Mouse (Mus musculus) neural tube, embryonic 11.5 days (tissue): Measurements from ENCODE around the gene Ccdc136. TPM values are rescaled to one million over a fixed set of nuclear protein-coding genes. Genes with fewer than 3 reads are reported as not detected.

Experiments used
- ATAC-seq: fragments of 200-750 bp; cut with Nextera tagmentation; 2 replicates; pipeline ENCODE4 v1.8.0; 2017; ENCODE audit warnings: moderate number of reproducible peaks, mild to moderate bottlenecking, moderate TSS enrichment, moderate library complexity; ENCODE audit not compliant: insufficient read depth, low FRiP score, low TSS enrichment
- DNase-seq: peaks from one replicate; pipeline ENCODE4 v3.0.0-alpha.2; 2015; ENCODE audit warnings: low spot score
- H3K27ac ChIP-seq: fragments of 300-500 bp; sonication (generic); 2 replicates; pipeline ENCODE4 v1.5.1; 2014; ENCODE audit warnings: low read depth, mild to moderate bottlenecking, low read length
- H3K27me3 ChIP-seq: fragments of 300-500 bp; sonication (generic); 2 replicates; pipeline ENCODE4 v1.6.1; 2014; ENCODE audit warnings: mild to moderate bottlenecking, low read length, mixed read lengths; ENCODE audit not compliant: control insufficient read depth, insufficient read depth
- H3K36me3 ChIP-seq: fragments of 300-500 bp; sonication (generic); 2 replicates; pipeline ENCODE4 v1.6.1; 2014; ENCODE audit warnings: mild to moderate bottlenecking, low read length, moderate library complexity, mixed read lengths; ENCODE audit not compliant: control insufficient read depth, insufficient read depth
- H3K4me1 ChIP-seq: fragments of 300-500 bp; sonication (generic); 2 replicates; pipeline ENCODE4 v1.6.1; 2014; ENCODE audit warnings: low read length, mixed read lengths; ENCODE audit not compliant: control insufficient read depth, insufficient read depth
- H3K4me2 ChIP-seq: fragments of 300-500 bp; sonication (generic); 2 replicates; pipeline ENCODE4 v1.6.1; 2014; ENCODE audit warnings: low read depth, mild to moderate bottlenecking, moderate library complexity
- H3K4me3 ChIP-seq: fragments of 300-500 bp; sonication (generic); 2 replicates; pipeline ENCODE4 v1.5.1; 2014; ENCODE audit warnings: low read depth, low read length
- H3K9ac ChIP-seq: fragments of 300-500 bp; sonication (generic); 2 replicates; pipeline ENCODE4 v1.6.1; 2014; ENCODE audit warnings: mild to moderate bottlenecking, low read length
- H3K9me3 ChIP-seq: fragments of 300-500 bp; sonication (generic); 2 replicates; pipeline ENCODE4 v1.6.1; 2016; ENCODE audit warnings: low read length; ENCODE audit not compliant: control insufficient read depth
- WGBS: fragments of 180-500 bp; shearing (Covaris S2); extraction: QIAGEN DNeasy Blood & Tissue Kit; methylation state at CpG from one replicate; pipeline ENCODE4 v1.1.7; 2014; 5-methylcytosine and 5-hydroxymethylcytosine counted together
- microRNA-seq: library from miRNA; unstranded; fragments of <30 nt; microRNA quantifications from one replicate; pipeline ENCODE4, GENCODE M21; 2016
- polyA plus RNA-seq: library from polyadenylated mRNA; unstranded; fragments of >200 nt; fragmentation: Nextera tagmentation; extraction: Ambion mirVana; gene quantifications from 2 replicates; pipeline ENCODE4 v1.2.1, GENCODE M21; 2014

Gene Ccdc136
- polyA plus RNA-seq, 1 experiment from 2014 or later, result 36.8 TPM

DNA sequence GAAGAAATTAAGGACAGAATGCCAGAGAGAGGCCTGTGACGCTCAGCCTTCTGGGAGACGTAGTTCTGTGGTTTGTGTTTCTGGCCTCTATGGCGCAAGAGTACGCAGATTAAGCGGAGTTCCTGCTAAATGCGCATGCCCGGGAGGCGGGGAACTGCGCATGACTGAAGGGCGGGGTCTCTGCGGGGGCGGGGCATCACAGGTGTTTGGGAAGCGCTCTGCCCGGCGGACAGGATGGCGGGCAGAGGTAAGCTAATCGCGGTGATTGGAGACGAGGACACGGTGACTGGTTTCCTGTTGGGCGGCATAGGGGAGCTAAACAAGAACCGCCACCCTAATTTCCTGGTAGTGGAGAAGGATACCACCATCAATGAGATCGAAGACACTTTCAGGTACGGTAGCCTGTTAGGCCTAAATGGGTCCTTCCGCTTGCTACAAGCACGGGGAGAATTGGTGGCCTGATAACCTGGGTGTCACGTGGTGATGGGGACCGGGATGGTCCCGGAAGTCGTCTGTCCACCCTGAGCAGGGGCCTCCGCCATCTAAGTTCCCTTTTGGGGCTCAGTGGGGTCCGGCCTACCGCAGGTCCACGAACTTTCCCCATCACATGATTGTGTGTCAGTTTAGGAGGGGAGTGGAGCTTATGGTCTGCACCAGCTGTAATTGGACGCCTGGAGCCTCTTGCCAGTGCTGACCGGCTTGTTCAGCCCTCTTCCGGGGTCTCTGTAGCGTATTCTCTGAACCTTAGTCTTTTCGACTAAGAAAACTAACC lies 71.7 kb downstream of the Ccdc136 start, which contains the start of gene Atp6v1f:
Gene Atp6v1f, plus strand, starts transcription at position 136 of the 772 bp plus-strand sequence.
- under 1% methylated on average over 39 of the region's 39 CpGs for WGBS
- peak within 1 kb of the TSS; percentile 57 for H3K4me3 ChIP-seq
- DNase-seq, result peak; percentile 93
- peak within 1 kb of the TSS; percentile 55 for H3K9ac ChIP-seq
- H3K27me3 ChIP-seq, result no peaks in the 10 kb centered on the region
- peaks cover 5% of the 10 kb centered on the region; the same call in 1 of the 2 replicates for H3K36me3 ChIP-seq
- H3K9me3 ChIP-seq, result no peaks in the 10 kb centered on the region
- H3K4me1 ChIP-seq, result peaks cover 6% of the 10 kb centered on the region
- H3K4me2 ChIP-seq, result peak within 1 kb of the TSS; percentile 73
- no peak within 1 kb of the TSS for H3K27ac ChIP-seq
- peak; percentile 91 for ATAC-seq

DNA sequence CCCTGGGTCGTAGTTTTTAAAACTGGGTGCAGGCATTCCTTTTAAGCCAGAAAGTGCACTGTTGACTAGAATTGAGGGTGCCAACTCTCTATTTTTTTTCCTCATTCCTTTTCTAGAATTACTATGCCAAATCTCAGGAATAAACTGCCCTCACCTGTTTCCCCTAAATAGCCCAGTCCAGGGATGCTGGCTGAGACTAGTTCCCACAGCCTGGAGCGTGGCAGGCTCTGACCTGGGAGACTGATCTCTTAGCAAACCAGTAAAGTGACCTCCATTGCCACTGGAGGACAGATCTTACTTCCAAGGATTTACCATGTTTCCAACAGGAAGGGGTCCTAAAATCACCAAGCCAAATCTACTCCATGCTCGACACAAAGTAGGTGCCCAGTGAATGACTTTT lies 72.7 kb downstream of the Ccdc136 start:
- no peaks in the 10 kb centered on the region for H3K9me3 ChIP-seq
- no peak overlapping the region for H3K27ac ChIP-seq
- H3K27me3 ChIP-seq, result no peaks in the 10 kb centered on the region
- H3K4me2 ChIP-seq, result peak overlapping the region; percentile 73
- ATAC-seq (no peak), DNase-seq (no peak)
- H3K36me3 ChIP-seq, result peaks cover 5% of the 10 kb centered on the region; the same call in 1 of the 2 replicates
- peak overlapping the region; percentile 57; the same call in 1 of the 2 replicates for H3K4me3 ChIP-seq
- H3K4me1 ChIP-seq, result peaks cover 6% of the 10 kb centered on the region
- no peak overlapping the region for H3K9ac ChIP-seq
- WGBS, result 92% methylated on average over 3 of the region's 3 CpGs

- WGBS, result 92% methylated on average over 4 of the region's 4 CpGs
- H3K4me3 ChIP-seq, result no peak within 1 kb of the TSS
- no peak within 1 kb of the TSS for H3K27ac ChIP-seq
- H3K4me2 ChIP-seq, result no peak within 1 kb of the TSS
- peaks cover 6% of the 10 kb centered on the region for H3K4me1 ChIP-seq
- no peaks in the 10 kb centered on the region for H3K27me3 ChIP-seq
- no peak within 1 kb of the TSS for H3K9ac ChIP-seq
- peaks cover 5% of the 10 kb centered on the region; the same call in 1 of the 2 replicates for H3K36me3 ChIP-seq
- DNase-seq (no peak), ATAC-seq (no peak)
- no peaks in the 10 kb centered on the region for H3K9me3 ChIP-seq
These were observed 75.0 kb downstream of the Ccdc136 start, which contains the start of gene Atp6v1fnb for GRCm38 (mm10) chr6:29471137-29471536. Atp6v1fnb (plus strand) TSS chr6:29471437.

- no peaks in the 10 kb centered on the region for H3K4me1 ChIP-seq
- H3K4me2 ChIP-seq, result peak overlapping the region; percentile 54
- no peaks in the 10 kb centered on the region for H3K9me3 ChIP-seq
- H3K4me3 ChIP-seq, result peak overlapping the region; percentile 36
- peak; percentile 81 for DNase-seq
- no peaks in the 10 kb centered on the region for H3K27me3 ChIP-seq
- 2% methylated on average over 32 of the region's 33 CpGs for WGBS
- no peak overlapping the region for H3K27ac ChIP-seq
- peak overlapping the region; percentile 26 for H3K9ac ChIP-seq
- peak; percentile 90 for ATAC-seq
- peaks cover 5% of the 10 kb centered on the region; the same call in 1 of the 2 replicates for H3K36me3 ChIP-seq
These were observed 78.0 kb downstream of the Ccdc136 start for GRCm38 (mm10) chr6:29473941-29474691.

GRCm38 (mm10) chr6:29474736-29475135 lies 78.6 kb downstream of the Ccdc136 start:
- H3K4me3 ChIP-seq, result no peak overlapping the region
- H3K9ac ChIP-seq, result no peak overlapping the region
- no peak overlapping the region; the same call in 1 of the 2 replicates for H3K4me2 ChIP-seq
- 67% methylated on average over 2 of the region's 2 CpGs for WGBS
- no peak for ATAC-seq
- no peaks in the 10 kb centered on the region for H3K27me3 ChIP-seq
- peaks cover 5% of the 10 kb centered on the region; the same call in 1 of the 2 replicates for H3K36me3 ChIP-seq
- H3K9me3 ChIP-seq, result no peaks in the 10 kb centered on the region
- no peak for DNase-seq
- H3K4me1 ChIP-seq, result no peaks in the 10 kb centered on the region
- no peak overlapping the region for H3K27ac ChIP-seq

Small RNA genes within 50 kb of the gene (microRNA-seq; reads per million reads assigned to microRNA genes)
- gene Gm26220, result 0.78 reads per million
- not detected for gene Gm44354

Other genes starting within 250 kb of the Ccdc136 start
- 70.7 and 71.3 TPM in 2 replicates for gene Rbm28, start 231.3 kb upstream of the Ccdc136 start, polyA plus RNA-seq
- 1.2 and 1.4 TPM in 2 replicates for gene Prrt4, start 216.7 kb upstream of the Ccdc136 start, polyA plus RNA-seq
- gene Impdh1, start 179.9 kb upstream of the Ccdc136 start, polyA plus RNA-seq, result 50.7 and 56.5 TPM in 2 replicates
- gene Hilpda, start 123.8 kb upstream of the Ccdc136 start, polyA plus RNA-seq, result 35.5 and 42.2 TPM in 2 replicates
- 0.32 and 0.33 TPM in 2 replicates for gene Fam71f2, start 116.7 kb upstream of the Ccdc136 start, polyA plus RNA-seq
- 0.32 TPM in 1 of 2 replicates, not detected in the other for gene Fam71f1, start 77.2 kb upstream of the Ccdc136 start, polyA plus RNA-seq
- gene Calu, start 48.2 kb upstream of the Ccdc136 start, polyA plus RNA-seq, result 289 and 291 TPM in 2 replicates
- 0.15 and 0.20 TPM in 2 replicates for gene Opn1sw, start 7.8 kb upstream of the Ccdc136 start, polyA plus RNA-seq
- 4.6 and 5.8 TPM in 2 replicates for gene Flnc, start 36.9 kb downstream of the Ccdc136 start, polyA plus RNA-seq
- gene Atp6v1f, start 71.4 kb downstream of the Ccdc136 start, polyA plus RNA-seq, result 194 and 201 TPM in 2 replicates
- not detected in 2 replicates for gene Atp6v1fnb, start 75.1 kb downstream of the Ccdc136 start, polyA plus RNA-seq
- 11.8 and 13.1 TPM in 2 replicates for gene Kcp, start 111.6 kb downstream of the Ccdc136 start, polyA plus RNA-seq
- gene Irf5, start 130.3 kb downstream of the Ccdc136 start, polyA plus RNA-seq, result 1.5 and 2.2 TPM in 2 replicates
- gene Tnpo3, start 213.6 kb downstream of the Ccdc136 start, polyA plus RNA-seq, result 109 and 118 TPM in 2 replicates